Mouse (Mus musculus): ENCODE data around the gene Ddr1. TPM values are rescaled to one million over a fixed set of nuclear protein-coding genes. Genes with fewer than 3 reads are reported as not detected.

Gene Ddr1
- polyA plus RNA-seq, 1 experiment from 2014 or later: 14.7 TPM

DNA sequence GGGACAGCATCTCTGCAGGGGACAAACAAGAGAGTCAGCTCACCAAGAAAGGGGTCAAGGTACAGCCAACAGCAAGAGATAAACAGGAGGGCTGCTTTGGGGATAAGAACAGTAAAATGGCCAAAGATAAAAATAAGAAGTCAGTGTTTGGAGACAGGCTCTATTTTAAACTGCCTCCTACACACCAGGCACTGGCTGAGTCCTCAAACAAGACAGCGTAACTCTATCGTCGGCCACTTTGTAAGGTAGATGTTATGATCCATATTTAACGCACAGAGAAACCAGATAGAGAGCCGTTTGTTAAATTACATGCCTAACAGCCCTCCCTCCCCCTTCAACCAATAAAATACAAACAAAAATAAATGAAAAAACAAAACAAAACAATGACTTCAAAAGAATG is 10.5 kb downstream of the Ddr1 start:
- Histone ChIP-seq H3K4me2 (ENCODE audit: low read depth, severe bottlenecking) (no peak overlapping the region), H3K36me3 (ENCODE audit: control insufficient read depth, insufficient read depth, low read length) (peaks cover 7% of the 10 kb centered on the region; the same call in 1 of the 2 replicates), H3K4me1 (ENCODE audit: control insufficient read depth, insufficient read depth, low read length) (peaks cover 9% of the 10 kb centered on the region; the same call in 1 of the 2 replicates), H3K9me3 (ENCODE audit: control insufficient read depth, low read length) (0 out of 2 replicates have a peak, but pooled peaks cover 2% of the 10 kb centered on the region), H3K27me3 (ENCODE audit: control insufficient read depth, insufficient read depth, low read length) (peaks cover 7% of the 10 kb centered on the region; the same call in 1 of the 2 replicates), H3K4me3 (ENCODE audit: low read depth, low read length) (no peak overlapping the region), H3K27ac (replicated peaks; ENCODE audit: low read depth, low read length) (no peak overlapping the region), H3K9ac (ENCODE audit: low read length) (no peak overlapping the region)
- no peak for ATAC-seq (ENCODE audit: insufficient number of reproducible peaks, low FRiP score, low TSS enrichment, low read depth)
- no peak for DNase-seq (ENCODE audit: low spot score)
- 91% methylated on average over 5 of the region's 5 CpGs for WGBS

DNA sequence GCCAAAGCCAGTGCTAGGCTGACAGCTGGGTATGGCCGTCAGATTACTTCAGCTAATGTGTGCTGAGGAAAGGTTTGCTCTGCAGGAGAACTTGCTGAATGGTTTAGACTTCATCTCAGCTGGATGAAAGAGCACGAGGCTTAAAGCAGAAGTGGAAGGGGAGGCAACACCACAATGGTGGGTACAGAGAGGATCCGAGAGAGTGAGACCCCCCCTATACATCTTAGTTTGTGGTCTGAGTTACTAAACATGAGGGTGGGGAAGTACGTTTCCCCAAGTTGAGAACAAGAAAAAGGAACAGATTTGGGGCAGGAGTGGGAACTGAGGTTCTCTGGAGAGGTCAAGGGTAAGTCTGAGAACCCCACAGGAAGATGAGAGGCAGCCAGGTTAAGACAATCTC is 12.1 kb downstream of the Ddr1 start:
- Histone ChIP-seq H3K27ac (replicated peaks; ENCODE audit: low read depth, low read length) (no peak overlapping the region), H3K4me1 (ENCODE audit: control insufficient read depth, insufficient read depth, low read length) (no peaks in the 10 kb centered on the region; the same call in 1 of the 2 replicates), H3K27me3 (ENCODE audit: control insufficient read depth, insufficient read depth, low read length) (0 out of 2 replicates have a peak, but pooled peaks cover 3% of the 10 kb centered on the region), H3K4me2 (ENCODE audit: low read depth, severe bottlenecking) (no peak overlapping the region), H3K36me3 (ENCODE audit: control insufficient read depth, insufficient read depth, low read length) (peaks cover 10% of the 10 kb centered on the region), H3K9ac (ENCODE audit: low read length) (no peak overlapping the region), H3K4me3 (ENCODE audit: low read depth, low read length) (no peak overlapping the region), H3K9me3 (ENCODE audit: control insufficient read depth, low read length) (0 out of 2 replicates have a peak, but pooled peaks cover 2% of the 10 kb centered on the region)
- DNase-seq (ENCODE audit: low spot score) (no peak), ATAC-seq (ENCODE audit: insufficient number of reproducible peaks, low FRiP score, low TSS enrichment, low read depth) (no peak)
- WGBS: 84% methylated on average over 4 of the region's 4 CpGs

DNA sequence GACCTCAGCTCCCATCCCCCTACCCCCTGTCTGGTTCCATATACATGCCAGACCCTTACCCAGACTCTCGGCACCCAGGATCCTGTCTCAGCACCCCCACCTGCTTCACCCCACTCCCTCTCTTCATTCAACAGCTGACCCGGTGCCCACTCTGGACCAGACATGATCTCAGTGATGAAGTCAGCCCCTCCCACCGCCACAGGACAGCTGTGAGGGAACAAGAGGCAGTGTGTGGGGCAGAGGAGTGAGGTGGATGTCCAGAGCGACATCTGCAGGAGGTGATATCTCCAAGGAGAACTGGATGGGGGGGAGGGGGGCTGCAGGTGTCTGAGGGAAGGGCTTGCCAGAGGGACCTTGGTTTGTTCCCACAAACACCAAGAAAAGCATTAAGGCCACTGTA is 12.6 kb downstream of the Ddr1 start:
- WGBS: 80% methylated on average over 4 of the region's 4 CpGs
- ATAC-seq (ENCODE audit: insufficient number of reproducible peaks, low FRiP score, low TSS enrichment, low read depth): no peak
- no peak for DNase-seq (ENCODE audit: low spot score)

DNA sequence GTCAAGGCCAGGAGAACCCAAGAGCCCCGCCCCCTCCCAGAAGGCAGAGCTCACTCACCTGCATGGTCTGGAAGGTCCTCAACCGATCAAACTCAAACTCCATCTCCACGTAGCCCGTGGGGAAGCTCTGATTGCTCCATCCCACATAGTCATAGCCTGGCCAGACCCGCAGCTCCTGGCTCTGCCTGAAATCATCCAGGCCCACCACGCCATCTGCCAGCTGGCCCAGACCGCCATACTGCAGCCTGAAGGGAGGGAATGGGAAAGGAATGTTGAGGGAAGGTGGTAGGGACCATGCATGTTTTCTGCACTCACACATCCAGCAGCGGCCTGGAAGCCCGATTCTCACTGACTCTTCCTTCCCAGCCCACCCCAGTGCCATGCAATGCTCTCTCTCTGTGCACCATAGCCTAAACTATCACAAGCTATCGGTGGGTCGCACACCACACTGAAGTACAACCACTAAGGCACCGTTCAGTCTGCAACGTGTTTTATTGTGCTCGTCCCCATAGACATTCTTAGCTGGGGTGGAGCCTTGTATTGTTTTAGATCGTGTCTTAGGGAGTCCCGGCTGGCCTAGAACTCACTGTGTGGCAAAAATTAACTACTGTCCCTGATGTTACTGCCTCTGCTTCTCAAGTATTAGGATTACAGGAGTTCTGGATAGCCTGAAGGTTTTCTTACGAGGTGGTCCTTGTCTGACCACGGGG is 14.3 kb downstream of the Ddr1 start:
- no peak for ATAC-seq (ENCODE audit: insufficient number of reproducible peaks, low FRiP score, low TSS enrichment, low read depth)
- DNase-seq (ENCODE audit: low spot score): no peak
- no peak overlapping the region for H3K4me2 ChIP-seq (ENCODE audit: low read depth, severe bottlenecking)
- peaks cover 7% of the 10 kb centered on the region for H3K36me3 ChIP-seq (ENCODE audit: control insufficient read depth, insufficient read depth, low read length)
- 92% methylated on average over 18 of the region's 18 CpGs for WGBS
- no peaks in the 10 kb centered on the region for H3K27me3 ChIP-seq (ENCODE audit: control insufficient read depth, insufficient read depth, low read length)
- H3K27ac ChIP-seq (replicated peaks; ENCODE audit: low read depth, low read length): no peak overlapping the region
- no peaks in the 10 kb centered on the region for H3K9me3 ChIP-seq (ENCODE audit: control insufficient read depth, low read length)
- no peaks in the 10 kb centered on the region for H3K4me1 ChIP-seq (ENCODE audit: control insufficient read depth, insufficient read depth, low read length)
- no peak overlapping the region for H3K4me3 ChIP-seq (ENCODE audit: low read depth, low read length)
- H3K9ac ChIP-seq (ENCODE audit: low read length): no peak overlapping the region

More for the DNA sequence above, 12.6 kb downstream of the Ddr1 start:
- H3K27me3 ChIP-seq (ENCODE audit: control insufficient read depth, insufficient read depth, low read length): no peaks in the 10 kb centered on the region
- H3K27ac ChIP-seq (replicated peaks; ENCODE audit: low read depth, low read length): no peak overlapping the region
- H3K9me3 ChIP-seq (ENCODE audit: control insufficient read depth, low read length): 0 out of 2 replicates have a peak, but pooled peaks cover 2% of the 10 kb centered on the region
- H3K4me1 ChIP-seq (ENCODE audit: control insufficient read depth, insufficient read depth, low read length): no peaks in the 10 kb centered on the region
- peaks cover 10% of the 10 kb centered on the region for H3K36me3 ChIP-seq (ENCODE audit: control insufficient read depth, insufficient read depth, low read length)
- H3K4me3 ChIP-seq (ENCODE audit: low read depth, low read length): no peak overlapping the region
- H3K4me2 ChIP-seq (ENCODE audit: low read depth, severe bottlenecking): no peak overlapping the region
- no peak overlapping the region for H3K9ac ChIP-seq (ENCODE audit: low read length)

DNA sequence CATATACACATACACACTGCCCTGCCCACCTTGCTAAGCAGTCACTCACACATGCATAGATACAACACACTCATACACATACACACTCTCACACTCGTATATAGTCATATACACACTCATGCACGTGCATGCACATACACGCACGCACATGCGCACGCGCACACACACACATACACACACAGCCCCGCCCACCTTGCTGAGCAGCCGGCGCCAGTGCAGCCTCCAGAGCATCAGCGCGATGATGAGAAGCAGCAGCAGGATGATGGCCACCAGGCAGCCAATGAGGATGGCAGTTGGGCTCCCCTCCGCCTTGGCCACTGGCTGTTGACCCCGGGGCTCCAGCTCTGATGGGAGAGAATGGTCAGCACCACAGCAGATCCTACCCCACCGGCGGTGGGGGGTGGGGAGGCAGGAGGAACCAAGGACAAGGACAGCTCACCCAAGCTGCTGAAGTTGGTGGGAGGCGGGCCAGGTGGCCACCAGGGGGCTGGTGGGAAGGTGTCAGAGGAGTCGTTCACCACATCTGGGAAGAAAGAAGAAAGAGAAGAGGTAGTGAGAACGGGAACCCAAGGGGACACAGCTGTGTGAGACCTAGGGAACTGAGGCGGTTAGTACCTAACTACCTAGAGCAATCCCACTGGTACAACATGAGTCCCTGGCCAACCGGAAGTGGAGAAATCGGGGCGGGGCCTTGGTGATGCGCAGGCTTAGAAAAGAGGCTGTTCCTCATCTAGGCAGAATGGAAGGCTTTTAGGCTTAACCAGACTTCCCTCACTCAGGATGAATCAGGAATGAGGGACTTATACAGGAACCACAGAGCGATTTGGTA is 15.9 kb downstream of the Ddr1 start:
- H3K27me3 ChIP-seq (ENCODE audit: control insufficient read depth, insufficient read depth, low read length): no peaks in the 10 kb centered on the region
- no peaks in the 10 kb centered on the region for H3K4me1 ChIP-seq (ENCODE audit: control insufficient read depth, insufficient read depth, low read length)
- no peak for DNase-seq (ENCODE audit: low spot score)
- 82% methylated on average over 25 of the region's 25 CpGs for WGBS
- no peak overlapping the region for H3K4me2 ChIP-seq (ENCODE audit: low read depth, severe bottlenecking)
- H3K4me3 ChIP-seq (ENCODE audit: low read depth, low read length): no peak overlapping the region
- no peak overlapping the region for H3K9ac ChIP-seq (ENCODE audit: low read length)
- H3K9me3 ChIP-seq (ENCODE audit: control insufficient read depth, low read length): no peaks in the 10 kb centered on the region
- no peak overlapping the region for H3K27ac ChIP-seq (replicated peaks; ENCODE audit: low read depth, low read length)
- peaks cover 9% of the 10 kb centered on the region for H3K36me3 ChIP-seq (ENCODE audit: control insufficient read depth, insufficient read depth, low read length)
- ATAC-seq (ENCODE audit: insufficient number of reproducible peaks, low FRiP score, low TSS enrichment, low read depth): no peak

DNA sequence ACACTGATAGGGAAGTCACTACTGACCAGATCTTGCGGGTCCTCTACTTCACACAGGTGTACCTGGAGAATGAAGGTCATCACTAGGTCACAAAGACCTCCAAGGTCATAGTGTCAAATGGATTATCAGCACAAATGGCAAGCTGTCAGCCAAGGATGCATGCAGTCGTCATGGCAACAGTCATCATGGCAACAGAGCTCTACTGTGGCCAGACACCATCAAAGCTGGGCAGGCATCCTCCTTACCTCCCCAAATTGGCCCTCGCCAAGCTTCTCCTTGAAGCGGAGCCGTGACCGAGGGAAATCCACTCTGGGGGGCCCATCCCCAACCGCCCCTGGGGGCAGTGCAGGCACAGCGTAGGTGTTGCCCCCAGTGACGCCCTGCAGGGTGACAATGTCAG is 19.4 kb downstream of the Ddr1 start:
- no peak overlapping the region for H3K4me2 ChIP-seq (ENCODE audit: low read depth, severe bottlenecking)
- 68% methylated on average over 9 of the region's 9 CpGs for WGBS
- no peak overlapping the region for H3K27ac ChIP-seq (replicated peaks; ENCODE audit: low read depth, low read length)
- no peaks in the 10 kb centered on the region for H3K4me1 ChIP-seq (ENCODE audit: control insufficient read depth, insufficient read depth, low read length)
- H3K36me3 ChIP-seq (ENCODE audit: control insufficient read depth, insufficient read depth, low read length): peaks cover 8% of the 10 kb centered on the region
- ATAC-seq (ENCODE audit: insufficient number of reproducible peaks, low FRiP score, low TSS enrichment, low read depth) (no peak), DNase-seq (ENCODE audit: low spot score) (no peak)
- no peak overlapping the region for H3K4me3 ChIP-seq (ENCODE audit: low read depth, low read length)
- H3K9me3 ChIP-seq (ENCODE audit: control insufficient read depth, low read length): no peaks in the 10 kb centered on the region
- no peaks in the 10 kb centered on the region for H3K27me3 ChIP-seq (ENCODE audit: control insufficient read depth, insufficient read depth, low read length)
- H3K9ac ChIP-seq (ENCODE audit: low read length): no peak overlapping the region

DNA sequence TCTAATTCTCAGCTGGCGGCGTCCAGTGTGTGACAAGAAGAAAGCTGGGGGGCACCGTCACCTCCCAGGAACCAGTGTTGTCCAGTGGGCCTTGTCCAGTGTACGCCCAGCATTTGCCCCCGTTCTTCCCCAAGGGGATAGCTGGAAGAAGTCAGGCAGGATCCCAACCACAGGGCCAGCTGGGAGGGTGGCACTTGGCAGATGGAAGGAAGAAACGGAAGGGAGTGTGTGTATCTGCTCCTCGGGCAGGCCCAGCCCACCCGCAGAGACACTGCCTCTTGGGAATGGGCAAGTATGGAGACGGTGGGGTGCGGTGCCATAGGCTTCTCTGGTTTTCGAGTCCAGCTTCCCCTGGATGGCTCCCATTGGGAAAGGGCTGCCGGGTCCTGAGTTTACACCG is 22.4 kb downstream of the Ddr1 start:
- H3K27me3 ChIP-seq (ENCODE audit: control insufficient read depth, insufficient read depth, low read length): no peaks in the 10 kb centered on the region
- no peak overlapping the region for H3K9ac ChIP-seq (ENCODE audit: low read length)
- no peak overlapping the region for H3K27ac ChIP-seq (replicated peaks; ENCODE audit: low read depth, low read length)
- ATAC-seq (ENCODE audit: insufficient number of reproducible peaks, low FRiP score, low TSS enrichment, low read depth): no peak
- no peaks in the 10 kb centered on the region for H3K4me1 ChIP-seq (ENCODE audit: control insufficient read depth, insufficient read depth, low read length)
- H3K36me3 ChIP-seq (ENCODE audit: control insufficient read depth, insufficient read depth, low read length): peaks cover 5% of the 10 kb centered on the region
- DNase-seq (ENCODE audit: low spot score): no peak
- H3K4me2 ChIP-seq (ENCODE audit: low read depth, severe bottlenecking): no peak overlapping the region
- no peak overlapping the region for H3K4me3 ChIP-seq (ENCODE audit: low read depth, low read length)
- 87% methylated on average over 13 of the region's 13 CpGs for WGBS
- no peaks in the 10 kb centered on the region for H3K9me3 ChIP-seq (ENCODE audit: control insufficient read depth, low read length)

DNA sequence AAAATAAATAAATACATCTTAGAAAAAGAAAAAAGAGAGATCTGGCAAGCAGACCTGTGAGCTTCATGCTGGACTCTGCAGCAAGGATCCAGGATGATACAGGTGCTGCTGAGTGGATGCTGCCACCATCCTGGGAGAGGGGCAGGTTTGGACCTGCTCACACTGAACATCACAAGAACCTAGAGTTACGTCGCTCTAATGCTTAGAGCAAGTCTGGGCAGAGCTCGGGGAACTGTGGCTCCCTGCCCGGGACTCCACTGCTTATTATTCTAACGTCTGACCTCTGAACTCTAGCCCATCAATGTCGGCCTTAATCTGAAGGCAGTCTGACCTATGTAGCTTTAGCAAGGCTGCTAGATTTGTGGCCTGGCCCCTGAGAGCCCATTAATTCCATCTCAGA is 23.8 kb downstream of the Ddr1 start:
- ATAC-seq (ENCODE audit: insufficient number of reproducible peaks, low FRiP score, low TSS enrichment, low read depth): no peak
- 54% methylated on average over 6 of the region's 6 CpGs for WGBS

More for the DNA sequence above, 23.8 kb downstream of the Ddr1 start:
- Histone ChIP-seq H3K9ac (ENCODE audit: low read length) (no peak overlapping the region), H3K27ac (replicated peaks; ENCODE audit: low read depth, low read length) (no peak overlapping the region), H3K36me3 (ENCODE audit: control insufficient read depth, insufficient read depth, low read length) (peaks cover 5% of the 10 kb centered on the region; the same call in 1 of the 2 replicates), H3K27me3 (ENCODE audit: control insufficient read depth, insufficient read depth, low read length) (no peaks in the 10 kb centered on the region), H3K4me1 (ENCODE audit: control insufficient read depth, insufficient read depth, low read length) (no peaks in the 10 kb centered on the region), H3K9me3 (ENCODE audit: control insufficient read depth, low read length) (no peaks in the 10 kb centered on the region), H3K4me3 (ENCODE audit: low read depth, low read length) (no peak overlapping the region), H3K4me2 (ENCODE audit: low read depth, severe bottlenecking) (no peak overlapping the region)
- DNase-seq (ENCODE audit: low spot score): no peak

Measured in limb, embryonic 11.5 days (tissue).